Mouse (Mus musculus) liver, postnatal 0 days (tissue): ENCODE results near the gene Vegfc. TPM values are rescaled to one million over a fixed set of nuclear protein-coding genes. Genes with fewer than 3 reads are reported as not detected.

Experiments used
- ATAC-seq: fragments of 200-750 bp; cut with Nextera tagmentation; 2 replicates; pipeline ENCODE4 v1.8.0; 2017; ENCODE audit warnings: mild to moderate bottlenecking, moderate library complexity
- DNase-seq: peaks from one replicate; pipeline ENCODE4 v3.0.0-alpha.2; 2016
- H3K27ac ChIP-seq: fragments of 300-500 bp; sonication (generic); 2 replicates; pipeline ENCODE4 v1.5.1; 2014; ENCODE audit warnings: antibody characterized with exemption, moderate library complexity, mild to moderate bottlenecking, low read depth
- H3K27me3 ChIP-seq: fragments of 300-500 bp; sonication (generic); 2 replicates; pipeline ENCODE4 v1.6.1; 2014; ENCODE audit warnings: low read length, control low read depth, mixed read lengths; ENCODE audit not compliant: insufficient read depth
- H3K36me3 ChIP-seq: fragments of 300-500 bp; sonication (generic); replicated peaks from 2 replicates; pipeline ENCODE4 v1.6.1; 2014; ENCODE audit warnings: mild to moderate bottlenecking, control low read depth, low read length, moderate library complexity, mixed read lengths; ENCODE audit not compliant: insufficient read depth
- H3K4me1 ChIP-seq: fragments of 300-500 bp; sonication (generic); 2 replicates; pipeline ENCODE4 v1.6.1; 2014; ENCODE audit warnings: antibody characterized with exemption, mild to moderate bottlenecking, control low read depth; ENCODE audit not compliant: insufficient read depth
- H3K4me2 ChIP-seq: fragments of 300-500 bp; sonication (generic); 2 replicates; pipeline ENCODE4 v1.6.1; 2014; ENCODE audit warnings: low read depth, mild to moderate bottlenecking, low read length, moderate library complexity, mixed read lengths
- H3K4me3 ChIP-seq: fragments of 300-500 bp; sonication (generic); 2 replicates; pipeline ENCODE4 v1.5.1; 2014; ENCODE audit warnings: low read depth, low read length
- H3K9ac ChIP-seq: fragments of 300-500 bp; sonication (generic); replicated peaks from 2 replicates; pipeline ENCODE4 v1.6.1; 2014; ENCODE audit warnings: mild to moderate bottlenecking, moderate library complexity
- H3K9me3 ChIP-seq: fragments of 300-500 bp; sonication (generic); 2 replicates; pipeline ENCODE4 v1.6.1; 2016; ENCODE audit warnings: mild to moderate bottlenecking, control low read depth, low read length, mixed read lengths
- CTCF ChIP-seq: sonication (generic); IDR thresholded peaks from 2 replicates; pipeline ENCODE4 v1.5.1; 2016; ENCODE audit warnings: antibody characterized with exemption, low read depth
- EP300 ChIP-seq: IDR thresholded peaks from 2 replicates; pipeline ENCODE4 v1.6.1; 2016; ENCODE audit warnings: antibody characterized with exemption, low read depth, mild to moderate bottlenecking
- WGBS: fragments of 180-500 bp; shearing (Covaris S2); extraction: QIAGEN DNeasy Blood & Tissue Kit; methylation state at CpG from one replicate; pipeline ENCODE4 v1.1.7; 2014; ENCODE audit not compliant: insufficient replicate concordance; 5-methylcytosine and 5-hydroxymethylcytosine counted together
- polyA plus RNA-seq: library from polyadenylated mRNA; unstranded; fragments of >200 nt; fragmentation: Nextera tagmentation; extraction: Ambion mirVana; gene quantifications from 2 replicates; pipeline ENCODE4 v1.2.1, GENCODE M21; 2015

The Vegfc gene
- polyA plus RNA-seq, 1 experiment from 2014 or later = 2.5 TPM

DNA sequence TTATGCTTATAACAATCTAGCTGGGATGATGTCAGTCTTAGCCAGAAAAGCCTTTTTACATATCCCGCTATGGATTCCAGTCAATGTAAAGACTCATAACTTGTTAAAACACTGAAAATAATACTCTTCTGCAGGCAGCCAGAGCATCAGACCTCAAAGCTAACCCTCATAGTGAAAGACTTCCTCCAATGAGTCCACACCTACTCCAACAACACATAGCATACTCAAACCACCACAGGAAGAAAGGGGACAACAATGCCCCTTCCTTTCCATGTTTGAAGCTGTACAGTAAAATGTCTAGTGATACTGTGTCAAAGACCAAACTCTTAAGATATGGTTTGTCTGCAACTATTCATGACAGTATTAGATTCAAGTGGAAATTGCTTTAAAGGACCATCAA is 153.2 kb downstream of the Vegfc start:
- DNase-seq (no peak), ATAC-seq (no peak)
- WGBS = 85% methylated on average over 1 of the region's 1 CpGs
- Histone ChIP-seq H3K27ac (no peak overlapping the region), H3K9ac (no peak overlapping the region), H3K27me3 (no peaks in the 10 kb centered on the region), H3K4me1 (no peaks in the 10 kb centered on the region), H3K9me3 (no peaks in the 10 kb centered on the region), H3K4me2 (no peak overlapping the region), H3K4me3 (no peak overlapping the region), H3K36me3 (no peaks in the 10 kb centered on the region)
- TF ChIP-seq CTCF (no peak), EP300 (no peak)

DNA sequence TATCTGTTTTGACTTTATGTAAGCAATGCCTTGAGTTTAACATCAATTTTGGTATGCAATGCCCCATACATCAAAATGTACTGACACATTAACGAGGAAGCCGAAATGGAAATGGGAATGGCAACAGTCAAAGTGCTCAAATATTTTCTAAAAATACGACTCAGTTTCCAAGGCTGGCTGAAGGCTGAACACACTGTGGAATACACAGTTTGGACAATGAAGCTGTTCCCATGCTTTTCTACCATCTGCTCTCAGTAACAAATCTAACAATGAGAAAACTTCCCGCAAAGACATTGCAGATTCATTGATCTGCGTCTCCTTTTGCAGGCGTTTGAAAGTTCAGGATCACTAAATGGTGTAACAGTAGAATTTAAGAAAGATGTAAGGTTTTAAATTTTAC is 155.9 kb downstream of the Vegfc start:
- Histone ChIP-seq H3K9ac (no peak overlapping the region), H3K4me1 (no peaks in the 10 kb centered on the region), H3K27me3 (no peaks in the 10 kb centered on the region), H3K9me3 (no peaks in the 10 kb centered on the region), H3K27ac (no peak overlapping the region), H3K4me2 (no peak overlapping the region), H3K4me3 (no peak overlapping the region), H3K36me3 (no peaks in the 10 kb centered on the region)
- DNase-seq (no peak), ATAC-seq (no peak)
- TF ChIP-seq EP300 (no peak), CTCF (no peak)
- WGBS = 77% methylated on average over 6 of the region's 6 CpGs
